Mouse (Mus musculus): ENCODE data around the gene Vmn2r37. TPM values are rescaled to one million over a fixed set of nuclear protein-coding genes. Genes with fewer than 3 reads are reported as not detected.
"Not testable (repeated sequence)": the region's sequence is repeated elsewhere in the genome, so short reads cannot be mapped to it uniquely, and the experiment has no call there.

Gene Vmn2r37
- polyA plus RNA-seq (2015; fragmentation: Nextera tagmentation; extraction: Ambion mirVana): not detected in 2 replicates

DNA sequence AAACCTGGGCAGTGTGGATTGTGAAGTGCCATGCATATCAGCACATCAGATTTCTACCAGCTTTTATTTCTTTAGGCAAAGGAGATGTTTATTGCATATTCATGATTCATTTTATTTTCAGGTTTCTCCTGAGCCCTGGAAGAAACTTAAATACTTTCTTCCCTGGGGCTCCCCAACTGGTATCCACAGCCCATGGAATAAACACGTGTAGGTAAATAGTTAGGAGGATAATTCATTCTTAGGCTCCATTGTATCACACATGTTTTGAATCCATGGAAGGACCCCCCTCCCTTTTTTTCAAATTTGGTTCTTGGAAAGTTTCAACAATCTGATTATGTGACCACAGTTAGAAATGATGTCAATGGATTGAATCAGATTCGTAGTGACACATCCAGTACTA is at the start of gene Vmn2r37:
TSS of gene Vmn2r37 (minus strand) at position 101 of the 400 bp plus-strand sequence.
- H3K27ac ChIP-seq (replicated peaks); ATAC-seq (ENCODE audit: low FRiP score); H3K36me3 ChIP-seq; H3K4me2 ChIP-seq; H3K9ac ChIP-seq (replicated peaks); H3K4me1 ChIP-seq; H3K27me3 ChIP-seq (replicated peaks); H3K4me3 ChIP-seq (replicated peaks); H3K9me3 ChIP-seq (replicated peaks): not testable (repeated sequence)
- WGBS: 51% methylated on average over 1 of the region's 2 CpGs

Other genes starting within 250 kb of the Vmn2r37 start
- gene Vmn2r39, start 192.9 kb downstream of the Vmn2r37 start, polyA plus RNA-seq (2015; fragmentation: Nextera tagmentation; extraction: Ambion mirVana): not detected in 2 replicates
- gene Vmn2r38, start 125.8 kb downstream of the Vmn2r37 start, polyA plus RNA-seq (2015; fragmentation: Nextera tagmentation; extraction: Ambion mirVana): not detected in 2 replicates